Mouse (Mus musculus) Patski (cell line): ENCODE measurements around the gene Setd1b. TPM values are rescaled to one million over a fixed set of nuclear protein-coding genes. Genes with fewer than 3 reads are reported as not detected.

Experiments
- ATAC-seq: fragments of 100-300 bp; one replicate; pipeline ENCODE4 v1.8.0; 2021
- CTCF ChIA-PET: fragments of 350-600 bp; sonication (Branson Sonifier 250); formaldehyde crosslinking; loops from one replicate; lab custom pipeline; 2022; ENCODE audit warnings: inconsistent platforms; lab: Charles Lee
- POLR2A ChIA-PET: fragments of 350-600 bp; sonication (Branson Sonifier 250); formaldehyde crosslinking; loops from one replicate; lab custom pipeline; 2022; ENCODE audit warnings: antibody characterized with exemption, inconsistent platforms; lab: Charles Lee
- DNase-seq: peaks from one replicate; pipeline ENCODE4 v3.0.0-alpha.2; 2011; ENCODE audit warnings: low read depth, low spot score
- H3K27me3 ChIP-seq: fragments of 371-371 bp; one replicate; pipeline ENCODE4 v1.5.1; 2021
- CTCF ChIP-seq: fragments of 100-300 bp; IDR thresholded peaks from one replicate; pipeline ENCODE4 v1.5.1; 2021
- in situ Hi-C: fragments of 300-500 bp; cut with MboI; formaldehyde crosslinking; loops from 3 replicates; pipeline ENCODE4 v1.11.1; 2018; ENCODE audit warnings: low pct_unique_long_range_greater_than_20kb, mixed read lengths
- polyA plus RNA-seq: library from polyadenylated mRNA; unstranded; gene quantifications from one replicate; pipeline ENCODE4 v1.2.3, GENCODE M21; 2021

Setd1b gene
- polyA plus RNA-seq, 1 experiment from 2014 or later = 8.1 TPM

- ATAC-seq = no peak
- in situ Hi-C loops = loop anchor here (25.0 kb wide), 3 partner anchors 857 to 1368 kb away; partner anchors contain the start of genes Ppp1cc and Pptc7
Observed at GRCm38 (mm10) chr5:123143971-123144745, 2.2 kb downstream of the Setd1b start.

GRCm38 (mm10) chr5:123144746-123145590 is 3.0 kb downstream of the Setd1b start:
- no peak for ATAC-seq
- no peak for DNase-seq
- in situ Hi-C loops = loop anchor here (25.0 kb wide), 3 partner anchors 858 to 1367 kb away; partner anchors contain the start of genes Ppp1cc and Pptc7
- no peak for TF ChIP-seq CTCF
- no peaks in the 10 kb centered on the region for H3K27me3 ChIP-seq
- ChIA-PET CTCF (interaction anchor here (7.1 kb wide), 1 partner anchor 10 kb away, joined by 173 read pairs; the partner anchor contains the start of gene Rhof), POLR2A (interaction anchor here (0.7 to 1.0 kb wide), 2 partner anchors 18 to 19 kb away, joined by 3 read pairs; no protein-coding TSS in a partner anchor)

More at GRCm38 (mm10) chr5:123143971-123144745, 2.2 kb downstream of the Setd1b start:
- CTCF ChIA-PET = interaction anchor here (1.2 to 1.4 kb wide), 2 partner anchors 10 to 11 kb away, joined by 5 to 6 read pairs; no protein-coding TSS in a partner anchor
- no peak for TF ChIP-seq CTCF
- DNase-seq = no peak
- no peaks in the 10 kb centered on the region for H3K27me3 ChIP-seq
- POLR2A ChIA-PET = interaction anchor here (0.7 to 1.2 kb wide), 4 partner anchors 10 to 18 kb away, joined by 3 to 10 read pairs (median 3); no protein-coding TSS in a partner anchor

- no peak for DNase-seq
- TF ChIP-seq CTCF = no peak
Observed at GRCm38 (mm10) chr5:123146357-123146756, 4.4 kb downstream of the Setd1b start.

GRCm38 (mm10) chr5:123147569-123147968 is 5.6 kb downstream of the Setd1b start:
- CTCF ChIA-PET = interaction anchor here (3.7 to 7.1 kb wide), 2 partner anchors 13 to 20 kb away, joined by 39 to 173 read pairs; partner anchors contain the start of gene Rhof
- DNase-seq (no peak), ATAC-seq (no peak)
- no peak for TF ChIP-seq CTCF
- POLR2A ChIA-PET = interaction anchor here (0.6 to 0.9 kb wide), 3 partner anchors 14 to 129 kb away, joined by 3 to 4 read pairs (median 3); no protein-coding TSS in a partner anchor
- in situ Hi-C loops = loop anchor here (25.0 kb wide), 3 partner anchors 860 to 1365 kb away; partner anchors contain the start of genes Ppp1cc and Pptc7
- no peaks in the 10 kb centered on the region for H3K27me3 ChIP-seq

More at GRCm38 (mm10) chr5:123146357-123146756, 4.4 kb downstream of the Setd1b start:
- H3K27me3 ChIP-seq = no peaks in the 10 kb centered on the region
- ChIA-PET POLR2A (no interaction called here), CTCF (interaction anchor here (7.1 kb wide), 1 partner anchor 12 kb away, joined by 173 read pairs; the partner anchor contains the start of gene Rhof)
- ATAC-seq = no peak
- in situ Hi-C loops = loop anchor here (25.0 kb wide), 3 partner anchors 859 to 1366 kb away; partner anchors contain the start of genes Ppp1cc and Pptc7

- TF ChIP-seq CTCF = no peak
- CTCF ChIA-PET = interaction anchor here (3.7 to 7.1 kb wide), 2 partner anchors 14 to 21 kb away, joined by 39 to 173 read pairs; partner anchors contain the start of gene Rhof
- DNase-seq (no peak), ATAC-seq (no peak)
- POLR2A ChIA-PET = interaction anchor here (0.6 to 3.0 kb wide), 8 partner anchors 9 to 380 kb away, joined by 3 to 16 read pairs (median 3); partner anchors contain the start of gene Rhof
- H3K27me3 ChIP-seq = no peaks in the 10 kb centered on the region
- in situ Hi-C loops = loop anchor here (25.0 kb wide), 3 partner anchors 861 to 1364 kb away; partner anchors contain the start of genes Ppp1cc and Pptc7
Observed at GRCm38 (mm10) chr5:123148073-123148722, 6.2 kb downstream of the Setd1b start.

- H3K27me3 ChIP-seq = no peaks in the 10 kb centered on the region
- ChIA-PET POLR2A (interaction anchor here (0.9 to 3.0 kb wide), 8 partner anchors 8 to 21 kb away, joined by 3 to 16 read pairs (median 5); partner anchors contain the start of genes Rhof and Setd1b), CTCF (interaction anchor here (0.9 to 7.1 kb wide), 18 partner anchors 9 to 90 kb away, joined by 3 to 173 read pairs (median 6); partner anchors contain the start of genes Psmd9 and Rhof)
- in situ Hi-C loops = loop anchor here (25.0 kb wide), 3 partner anchors 862 to 1363 kb away; partner anchors contain the start of genes Ppp1cc and Pptc7
- no peak for DNase-seq
- ATAC-seq = peak; percentile 72
- no peak for TF ChIP-seq CTCF
Observed at GRCm38 (mm10) chr5:123149451-123150400, 7.7 kb downstream of the Setd1b start.

- no peak for ATAC-seq
- in situ Hi-C loops = no loop called here
- ChIA-PET POLR2A (interaction anchor here (1.1 to 3.0 kb wide), 4 partner anchors 9 to 18 kb away, joined by 5 to 16 read pairs (median 7); partner anchors contain the start of genes Rhof and Setd1b), CTCF (interaction anchor here (1.3 to 7.1 kb wide), 8 partner anchors 10 to 91 kb away, joined by 4 to 173 read pairs (median 13); partner anchors contain the start of genes Psmd9 and Rhof)
- no peak for DNase-seq
- TF ChIP-seq CTCF = no peak
- H3K27me3 ChIP-seq = no peaks in the 10 kb centered on the region
Observed at GRCm38 (mm10) chr5:123150641-123151040, 8.6 kb downstream of the Setd1b start.

- POLR2A ChIA-PET = interaction anchor here (1.1 to 3.0 kb wide), 3 partner anchors 9 to 18 kb away, joined by 5 to 16 read pairs (median 5); partner anchors contain the start of genes Rhof and Setd1b
- CTCF ChIA-PET = interaction anchor here (2.1 to 7.1 kb wide), 4 partner anchors 11 to 91 kb away, joined by 6 to 173 read pairs (median 17); partner anchors contain the start of genes Psmd9 and Rhof
- no peak for DNase-seq
Observed at GRCm38 (mm10) chr5:123151077-123151476, 9.1 kb downstream of the Setd1b start.

More at GRCm38 (mm10) chr5:123151077-123151476, 9.1 kb downstream of the Setd1b start:
- ATAC-seq = no peak
- no peaks in the 10 kb centered on the region for H3K27me3 ChIP-seq
- no peak for TF ChIP-seq CTCF
- in situ Hi-C loops = no loop called here
